In the genomic region with DNA sequence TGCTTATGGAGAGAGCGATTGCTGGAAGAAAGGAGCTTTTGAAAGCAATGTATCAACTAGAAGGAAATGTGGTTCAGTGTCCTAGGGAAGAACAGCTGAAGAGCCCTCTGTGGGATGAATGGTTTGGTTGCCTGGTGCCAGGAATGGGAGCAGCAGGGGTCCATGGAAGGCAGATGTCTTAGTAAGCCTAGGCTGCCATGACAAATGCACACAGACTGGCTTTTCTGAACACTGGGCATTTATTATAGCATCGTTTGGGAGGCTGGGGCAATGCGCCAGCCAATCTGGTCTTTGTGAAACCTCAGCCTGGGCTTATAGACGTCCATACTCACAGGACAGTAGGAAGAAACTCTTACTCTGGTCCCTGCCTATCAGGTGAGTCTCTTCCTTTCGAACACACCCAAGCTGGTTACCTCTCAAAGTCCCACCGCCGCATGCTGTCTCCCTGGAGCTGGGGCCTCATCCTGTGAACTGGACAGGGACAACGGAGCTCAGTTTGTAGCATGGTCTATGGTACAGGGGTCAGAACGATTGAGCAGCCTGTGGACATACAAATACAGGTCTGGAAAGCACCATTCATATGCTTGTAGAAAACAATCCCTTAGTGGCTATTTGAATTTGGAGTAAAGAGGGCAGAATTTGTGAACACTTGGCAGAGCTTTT, we compare ENCODE assay signal across 13 mouse cellular contexts.
DNase-seq lines count a peak whose midpoint lies in the region; ATAC-seq and TF ChIP-seq lines count a peak whose summit lies in the region.
"Had no signal": no experiment of that assay in that cellular context is flagged by ENCODE, and none has a peak within 500 bp of the region (broad histone marks: within the 10 kb centered on the region; RNA-seq: fewer than 3 reads in every experiment).

No protein-coding gene starts in this region.

- H3K4me2 ChIP-seq in hindbrain, embryonic 16.5 days (ENCODE audit: low read length): 0 out of 2 replicates have a peak overlapping the region, but pooled peaks have one; percentile 10
- H3K4me2 ChIP-seq in stomach, postnatal 0 days (replicated peaks; ENCODE audit: low read depth): no peak overlapping the region
- H3K4me2 ChIP-seq: heart, embryonic 15.5 days; midbrain, embryonic 12.5 days had no signal

- peaks cover 12% of the 10 kb centered on the region for H3K4me1 ChIP-seq in hindbrain, embryonic 16.5 days (ENCODE audit: control insufficient read depth, insufficient read depth, low read depth, low read length)
- no peaks in the 10 kb centered on the region for H3K4me1 ChIP-seq in stomach, postnatal 0 days (replicated peaks; ENCODE audit: control insufficient read depth, insufficient read depth)
- H3K4me1 ChIP-seq in thymus, adult 2 months (replicated peaks; ENCODE audit: control insufficient read depth, insufficient read depth, low read length): no peaks in the 10 kb centered on the region
- H3K4me1 ChIP-seq: heart, embryonic 15.5 days had no signal

- H3K27ac ChIP-seq in hindbrain, embryonic 16.5 days (ENCODE audit: low read depth, low read length): peak overlapping the region; percentile 60; the same call in 1 of the 2 replicates
- H3K27ac ChIP-seq in stomach, postnatal 0 days (replicated peaks): no peak overlapping the region
- H3K27ac ChIP-seq in thymus, adult 2 months (ENCODE audit: control insufficient read depth, insufficient read depth, low read length): no peak overlapping the region
- H3K27ac ChIP-seq: heart, embryonic 15.5 days; midbrain, embryonic 12.5 days had no signal

- H3K36me3 ChIP-seq in hindbrain, embryonic 16.5 days (ENCODE audit: control insufficient read depth, insufficient read depth, low read length): no peaks in the 10 kb centered on the region
- H3K36me3 ChIP-seq in stomach, postnatal 0 days (ENCODE audit: control insufficient read depth, insufficient read depth, low read length): no peaks in the 10 kb centered on the region
- no peaks in the 10 kb centered on the region for H3K36me3 ChIP-seq in thymus, adult 2 months (ENCODE audit: control insufficient read depth, insufficient read depth, low read length)
- H3K36me3 ChIP-seq: heart, embryonic 15.5 days; midbrain, embryonic 12.5 days had no signal

- 50% methylated on average over 9 of the region's 9 CpGs for WGBS in hindbrain, embryonic 16.5 days
- 79% methylated on average over 9 of the region's 9 CpGs for WGBS in stomach, postnatal 0 days
- 91% methylated on average over 9 of the region's 9 CpGs for WGBS in thymus, adult 2 months

- DNase-seq in right cerebral cortex, postnatal 4 days: peak; percentile 31
- no peak for DNase-seq in right cerebral cortex, adult 2 months (ENCODE audit: low spot score in 2 of 2)
- peak; percentile 80 to 86 for DNase-seq in cerebellum, postnatal 14 days
- DNase-seq in stomach, postnatal 0 days (ENCODE audit: low spot score): peak; percentile 10
- DNase-seq in lung, postnatal 36 days: no peak
- no peak for DNase-seq in thymus, adult 2 months
- no peak for DNase-seq in adrenal gland, postnatal 4 days (ENCODE audit: low spot score in 2 of 2)
- DNase-seq: kidney, postnatal 36 days; lung, adult 18-20 months had no signal

- no peak for TF ChIP-seq CTCF in stomach, postnatal 0 days (IDR thresholded peaks at IDR 0.05; ENCODE audit: low read depth)
- TF ChIP-seq CTCF in thymus, adult 2 months (IDR thresholded peaks at IDR 0.05; ENCODE audit: borderline replicate concordance, control insufficient read depth, extremely low read depth, insufficient read depth, low read length, poor library complexity): no peak

- peak; percentile 89 for ATAC-seq in hindbrain, embryonic 16.5 days
- ATAC-seq in stomach, postnatal 0 days (ENCODE audit: low FRiP score, low TSS enrichment): no peak
- ATAC-seq: intestine, postnatal 0 days had no signal

- no peak for TF ChIP-seq EP300 in stomach, postnatal 0 days (optimal IDR thresholded peaks at IDR 0.05)

- no peak overlapping the region for H3K4me3 ChIP-seq in hindbrain, embryonic 16.5 days (ENCODE audit: low read length)
- H3K4me3 ChIP-seq in stomach, postnatal 0 days (ENCODE audit: low read depth, low read length): no peak overlapping the region
- no peak overlapping the region for H3K4me3 ChIP-seq in thymus, adult 2 months (ENCODE audit: control insufficient read depth, insufficient read depth, low read length)
- H3K4me3 ChIP-seq: heart, embryonic 15.5 days; midbrain, embryonic 12.5 days had no signal

- no peak for TF ChIP-seq POLR2A in thymus, adult 2 months (IDR thresholded peaks at IDR 0.05; ENCODE audit: control insufficient read depth, extremely low read depth, insufficient read depth, low read length, poor library complexity)

- no peaks in the 10 kb centered on the region for H3K27me3 ChIP-seq in hindbrain, embryonic 16.5 days (replicated peaks; ENCODE audit: control insufficient read depth, insufficient read depth, low read length)
- H3K27me3 ChIP-seq in stomach, postnatal 0 days (ENCODE audit: control insufficient read depth, insufficient read depth, low read length): no peaks in the 10 kb centered on the region
- no peaks in the 10 kb centered on the region for H3K27me3 ChIP-seq in thymus, adult 2 months (ENCODE audit: control insufficient read depth, insufficient read depth, low read length)
- H3K27me3 ChIP-seq: heart, embryonic 15.5 days; midbrain, embryonic 12.5 days had no signal

- no peaks in the 10 kb centered on the region for H3K9me3 ChIP-seq in hindbrain, embryonic 16.5 days (ENCODE audit: control insufficient read depth, low read length)
- H3K9me3 ChIP-seq in stomach, postnatal 0 days (ENCODE audit: control insufficient read depth, low read length): no peaks in the 10 kb centered on the region
- H3K9me3 ChIP-seq: heart, embryonic 15.5 days; midbrain, embryonic 12.5 days had no signal

- H3K9ac ChIP-seq in hindbrain, embryonic 16.5 days (ENCODE audit: low read depth, low read length): no peak overlapping the region
- H3K9ac ChIP-seq in stomach, postnatal 0 days (ENCODE audit: low read length): no peak overlapping the region
- H3K9ac ChIP-seq: heart, embryonic 15.5 days; midbrain, embryonic 12.5 days had no signal

Comparison
In these comparisons a context has a peak if more than half of its experiments do, and no peak if none do; other contexts are left out.
1. DNase-seq: peak in right cerebral cortex, postnatal 4 days (single experiment), cerebellum, postnatal 14 days (2 of 2) and stomach, postnatal 0 days (single experiment); none in right cerebral cortex, adult 2 months (0 of 2), lung, postnatal 36 days (single experiment), thymus, adult 2 months (single experiment) and adrenal gland, postnatal 4 days (0 of 2).